Comparison of ENCODE assay signal across 17 mouse cellular contexts in genomic region chr12:12910356-12910979, GRCm38 (mm10). TPM values are rescaled to one million over a fixed set of nuclear protein-coding genes. Genes with fewer than 3 reads are reported as not detected.
DNase-seq lines count a peak whose midpoint lies in the region; ATAC-seq and TF ChIP-seq lines count a peak whose summit lies in the region.
"Had no signal": no experiment of that assay in that cellular context is flagged by ENCODE, and none has a peak within 500 bp of the region (broad histone marks: within the 10 kb centered on the region; RNA-seq: fewer than 3 reads in every experiment).

No protein-coding gene starts in this region.

- WGBS in kidney, adult 2 months, result 41% methylated on average over 11 of the region's 11 CpGs
- WGBS in large intestine, adult 2 months, result 44% methylated on average over 11 of the region's 11 CpGs

- H3K27ac ChIP-seq in testis, adult 2 months (ENCODE audit: control insufficient read depth, insufficient read depth, low read depth, low read length), result no peak overlapping the region
- H3K27ac ChIP-seq in kidney, adult 2 months (ENCODE audit: insufficient read depth, low read depth, low read length), result peak overlapping the region; percentile 81
- H3K27ac ChIP-seq: left cerebral cortex, adult 2 months; liver, embryonic 13.5 days had no signal

- H3K27me3 ChIP-seq in testis, adult 2 months (ENCODE audit: control insufficient read depth, insufficient read depth, low read length), result no peaks in the 10 kb centered on the region
- no peaks in the 10 kb centered on the region for H3K27me3 ChIP-seq in kidney, adult 2 months (replicated peaks; ENCODE audit: control insufficient read depth, insufficient read depth, low read length)
- H3K27me3 ChIP-seq: heart, embryonic 12.5 days; liver, embryonic 13.5 days had no signal

- TF ChIP-seq POLR2A in testis, adult 2 months (IDR thresholded peaks at IDR 0.05; ENCODE audit: control insufficient read depth, low read depth, low read length), result no peak
- TF ChIP-seq POLR2A in kidney, adult 2 months (IDR thresholded peaks at IDR 0.05; ENCODE audit: low read depth, low read length), result no peak

- H3K4me3 ChIP-seq in testis, adult 2 months (ENCODE audit: control insufficient read depth, low read depth, low read length), result peak overlapping the region; percentile 47
- no peak overlapping the region for H3K4me3 ChIP-seq in kidney, adult 2 months (ENCODE audit: insufficient read depth, low read depth, low read length)
- H3K4me3 ChIP-seq: heart, embryonic 12.5 days; left cerebral cortex, adult 2 months; liver, embryonic 13.5 days; megakaryocyte, embryonic 14.5 days had no signal

- no peak for DNase-seq in testis, postnatal 10 days (ENCODE audit: low spot score)
- peak; percentile 75 for DNase-seq in kidney, adult 2 months
- DNase-seq in large intestine, adult 2 months (ENCODE audit: low read depth, low spot score), result peak; percentile 6
- DNase-seq in urinary bladder, postnatal 36 days (ENCODE audit: low spot score in 2 of 2), result no peak
- no peak for DNase-seq in right cerebral cortex, adult 18-20 months
- DNase-seq: adrenal gland, adult 8-10 months; cerebellum, adult 9-11 months; gastrocnemius, postnatal 36 days; liver, embryonic 13.5 days; retina, postnatal 1 day; spleen, adult 18-20 months; thymus, adult 18-20 months had no signal

- H3K36me3 ChIP-seq in testis, adult 2 months (ENCODE audit: control insufficient read depth, insufficient read depth, low read length), result no peaks in the 10 kb centered on the region
- no peaks in the 10 kb centered on the region for H3K36me3 ChIP-seq in kidney, adult 2 months (ENCODE audit: control insufficient read depth, insufficient read depth, low read length)
- H3K36me3 ChIP-seq: heart, embryonic 12.5 days; liver, embryonic 13.5 days had no signal

- no peak for ATAC-seq in activated CD4-positive, CD25-positive, alpha-beta regulatory T cell, adult 4 months

- no peak for TF ChIP-seq CTCF in testis, adult 2 months (IDR thresholded peaks at IDR 0.05; ENCODE audit: control insufficient read depth, insufficient read depth, insufficient replicate concordance, low read depth, low read length)
- TF ChIP-seq CTCF in kidney, adult 2 months (conservative IDR thresholded peaks at IDR 0.05; ENCODE audit: insufficient read depth, insufficient read length, low read depth, low read length), result no peak

- peaks cover 4% of the 10 kb centered on the region for H3K4me1 ChIP-seq in testis, adult 2 months (ENCODE audit: control insufficient read depth, insufficient read depth, low read length)
- peaks cover 13% of the 10 kb centered on the region; the same call in 1 of the 2 replicates for H3K4me1 ChIP-seq in kidney, adult 2 months (ENCODE audit: control insufficient read depth, insufficient read depth, low read length)
- H3K4me1 ChIP-seq: liver, embryonic 13.5 days; megakaryocyte, embryonic 14.5 days had no signal

RNA-seq across cellular contexts. Expression of gene Mycn, which starts 31.2 kb away (rescaled TPM):
- polyA plus RNA-seq in testis, adult 2 months (2012; rRNA removed), result 1.5 and 1.6 TPM in 2 replicates
- 2.4 and 2.8 TPM in 2 replicates for polyA plus RNA-seq in kidney, adult 2 months (2012; rRNA removed)
- polyA plus RNA-seq in large intestine, adult 2 months (2012; rRNA removed), result 1.1 and 1.5 TPM in 2 replicates
- polyA plus RNA-seq in activated CD4-positive, CD25-positive, alpha-beta regulatory T cell, adult 4 months (2017; shearing (Covaris generic)), result not detected

Comparison
In these comparisons a context has a peak if more than half of its experiments do, and no peak if none do; other contexts are left out.
1. DNase-seq: peak in kidney, adult 2 months (single experiment) and large intestine, adult 2 months (single experiment); none in testis, postnatal 10 days (single experiment), urinary bladder, postnatal 36 days (0 of 2) and right cerebral cortex, adult 18-20 months (single experiment).